ENCODE assay signal across 8 mouse cellular contexts in genomic region chr17:56124377-56125275, GRCm38 (mm10). TPM values are rescaled to one million over a fixed set of nuclear protein-coding genes. Genes with fewer than 3 reads are reported as not detected.
A peak's percentile ranks its signal among the peaks of the same experiment; 100 is the strongest.
DNase-seq lines count a peak whose midpoint lies in the region; ATAC-seq lines count a peak whose summit lies in the region.

No protein-coding gene starts in this region.

- no peaks in the 10 kb centered on the region for H3K36me3 ChIP-seq in embryonic facial prominence, embryonic 14.5 days (ENCODE audit: control insufficient read depth, insufficient read depth, low read length)
- no peaks in the 10 kb centered on the region; the same call in 1 of the 2 replicates for H3K36me3 ChIP-seq in hindbrain, embryonic 11.5 days (ENCODE audit: control insufficient read depth, insufficient read depth, low read length)
- H3K36me3 ChIP-seq in neural tube, embryonic 11.5 days (ENCODE audit: control insufficient read depth, insufficient read depth, low read length), result no peaks in the 10 kb centered on the region; the same call in none of the 2 replicates

- peaks cover 7% of the 10 kb centered on the region; the same call in 1 of the 2 replicates for H3K4me1 ChIP-seq in embryonic facial prominence, embryonic 14.5 days (ENCODE audit: control insufficient read depth, insufficient read depth, low read length)
- H3K4me1 ChIP-seq in hindbrain, embryonic 11.5 days (replicated peaks; ENCODE audit: control insufficient read depth, insufficient read depth, low read length), result no peaks in the 10 kb centered on the region
- H3K4me1 ChIP-seq in neural tube, embryonic 11.5 days (ENCODE audit: control insufficient read depth, insufficient read depth, low read length), result 0 out of 2 replicates have a peak, but pooled peaks cover 2% of the 10 kb centered on the region

- intact Hi-C loops in left cerebral cortex, postnatal 10 days (cut with DNase I), result no loop called here

- H3K4me3 ChIP-seq in embryonic facial prominence, embryonic 14.5 days (ENCODE audit: low read depth, low read length), result peak overlapping the region; percentile 37
- peak overlapping the region; percentile 27 for H3K4me3 ChIP-seq in hindbrain, embryonic 11.5 days (ENCODE audit: low read depth, low read length)
- peak overlapping the region; percentile 31 for H3K4me3 ChIP-seq in neural tube, embryonic 11.5 days (ENCODE audit: low read depth, low read length)

- WGBS in embryonic facial prominence, embryonic 14.5 days, result 12% methylated on average over 20 of the region's 59 CpGs
- 9% methylated on average over 50 of the region's 59 CpGs for WGBS in hindbrain, embryonic 11.5 days
- WGBS in neural tube, embryonic 11.5 days, result 9% methylated on average over 32 of the region's 59 CpGs

- DNase-seq in left cerebral cortex, adult 18-20 months (ENCODE audit: low spot score in 2 of 2), result peak; percentile 66 to 69
- no peak for DNase-seq in left cerebral cortex, postnatal 10 days (ENCODE audit: extremely low spot score in 1 of 2, low spot score in 2 of 2)
- DNase-seq in R1 (ENCODE audit: low read depth, low spot score) (peak; percentile 79), liver (peak; percentile 67)
- DNase-seq in embryonic facial prominence, embryonic 14.5 days (ENCODE audit: low spot score), result no peak
- peak; percentile 76 for DNase-seq in hindbrain, embryonic 11.5 days (ENCODE audit: low spot score)
- DNase-seq in neural tube, embryonic 11.5 days (ENCODE audit: low spot score), result peak; percentile 68
- no peak for DNase-seq in urinary bladder, adult 18-20 months (ENCODE audit: low spot score in 2 of 2)

- H3K4me2 ChIP-seq in embryonic facial prominence, embryonic 14.5 days (ENCODE audit: low read depth, low read length), result peak overlapping the region; percentile 68
- H3K4me2 ChIP-seq in hindbrain, embryonic 11.5 days (replicated peaks; ENCODE audit: low read depth, low read length), result peak overlapping the region; percentile 64
- H3K4me2 ChIP-seq in neural tube, embryonic 11.5 days (ENCODE audit: low read depth), result peak overlapping the region; percentile 54

- H3K9ac ChIP-seq in embryonic facial prominence, embryonic 14.5 days (ENCODE audit: low read depth, low read length), result peak overlapping the region; percentile 57
- H3K9ac ChIP-seq in hindbrain, embryonic 11.5 days (ENCODE audit: low read depth, low read length), result peak overlapping the region; percentile 40; the same call in 1 of the 2 replicates
- H3K9ac ChIP-seq in neural tube, embryonic 11.5 days (ENCODE audit: low read length), result peak overlapping the region; percentile 39

- H3K27me3 ChIP-seq in embryonic facial prominence, embryonic 14.5 days (replicated peaks; ENCODE audit: control insufficient read depth, insufficient read depth, low read length), result peaks cover 56% of the 10 kb centered on the region
- H3K27me3 ChIP-seq in hindbrain, embryonic 11.5 days (ENCODE audit: control insufficient read depth, insufficient read depth, low read length), result peaks cover 58% of the 10 kb centered on the region
- H3K27me3 ChIP-seq in neural tube, embryonic 11.5 days (ENCODE audit: control insufficient read depth, insufficient read depth, low read length), result peaks cover 53% of the 10 kb centered on the region

- no peak for ATAC-seq in embryonic facial prominence, embryonic 14.5 days (ENCODE audit: low read depth)
- peak; percentile 23; the same call in 1 of the 2 replicates for ATAC-seq in hindbrain, embryonic 11.5 days (ENCODE audit: low FRiP score)
- peak; percentile 20; the same call in 1 of the 2 replicates for ATAC-seq in neural tube, embryonic 11.5 days (ENCODE audit: insufficient read depth, low FRiP score, low TSS enrichment)

- H3K9me3 ChIP-seq in embryonic facial prominence, embryonic 14.5 days (ENCODE audit: control insufficient read depth, low read length), result peaks cover 16% of the 10 kb centered on the region
- peaks cover 5% of the 10 kb centered on the region; the same call in 1 of the 2 replicates for H3K9me3 ChIP-seq in hindbrain, embryonic 11.5 days (ENCODE audit: control insufficient read depth, low read length)
- H3K9me3 ChIP-seq in neural tube, embryonic 11.5 days (ENCODE audit: control insufficient read depth, low read length), result peaks cover 10% of the 10 kb centered on the region

- H3K27ac ChIP-seq in embryonic facial prominence, embryonic 14.5 days (replicated peaks; ENCODE audit: low read depth, low read length), result no peak overlapping the region
- H3K27ac ChIP-seq in hindbrain, embryonic 11.5 days (ENCODE audit: low read depth, low read length), result no peak overlapping the region
- H3K27ac ChIP-seq in neural tube, embryonic 11.5 days (ENCODE audit: low read depth, low read length), result no peak overlapping the region

RNA-seq across cellular contexts. Expression of gene Lrg1, which starts 2.8 kb away (rescaled TPM):
- total RNA-seq in left cerebral cortex, adult 18-20 months (2021), result 1 to 10 TPM; 1.8 to 3.6 TPM
- total RNA-seq in left cerebral cortex, postnatal 10 days (2021), result under 1 TPM; 0.49 to 0.79 TPM
- 0.62 and 1.3 TPM in 2 replicates for polyA plus RNA-seq in embryonic facial prominence, embryonic 14.5 days (2014; fragmentation: Nextera tagmentation; extraction: Ambion mirVana)
- polyA plus RNA-seq in hindbrain, embryonic 11.5 days (2014; fragmentation: Nextera tagmentation; extraction: Ambion mirVana), result 0.21 TPM in 1 of 2 replicates, not detected in the other
- polyA plus RNA-seq in neural tube, embryonic 11.5 days (2014; fragmentation: Nextera tagmentation; extraction: Ambion mirVana), result not detected in 2 replicates

RNA-seq across cellular contexts. Expression of gene Plin5, which starts 7.2 kb away (rescaled TPM):
- total RNA-seq in left cerebral cortex, adult 18-20 months (2021), result under 1 TPM; 0.37 to 0.60 TPM
- 1 to 10 TPM in 1 of 2 experiments, under 1 TPM in 1; 0.75 to 1.2 TPM for total RNA-seq in left cerebral cortex, postnatal 10 days (2021)
- polyA plus RNA-seq in embryonic facial prominence, embryonic 14.5 days (2014; fragmentation: Nextera tagmentation; extraction: Ambion mirVana), result 0.54 and 0.57 TPM in 2 replicates
- 0.20 and 0.28 TPM in 2 replicates for polyA plus RNA-seq in hindbrain, embryonic 11.5 days (2014; fragmentation: Nextera tagmentation; extraction: Ambion mirVana)
- 0.16 and 0.23 TPM in 2 replicates for polyA plus RNA-seq in neural tube, embryonic 11.5 days (2014; fragmentation: Nextera tagmentation; extraction: Ambion mirVana)

RNA-seq across cellular contexts. Expression of gene Plin4, which starts 15.0 kb away (rescaled TPM):
- 1 to 10 TPM; 2.6 to 3.4 TPM for total RNA-seq in left cerebral cortex, adult 18-20 months (2021)
- total RNA-seq in left cerebral cortex, postnatal 10 days (2021), result 1 to 10 TPM in 1 of 2 experiments, under 1 TPM in 1; 0.14 to 1.4 TPM
- 0.08 and 0.33 TPM in 2 replicates for polyA plus RNA-seq in embryonic facial prominence, embryonic 14.5 days (2014; fragmentation: Nextera tagmentation; extraction: Ambion mirVana)
- polyA plus RNA-seq in hindbrain, embryonic 11.5 days (2014; fragmentation: Nextera tagmentation; extraction: Ambion mirVana), result 0.07 and 0.09 TPM in 2 replicates
- 0.13 TPM in 1 of 2 replicates, not detected in the other for polyA plus RNA-seq in neural tube, embryonic 11.5 days (2014; fragmentation: Nextera tagmentation; extraction: Ambion mirVana)

RNA-seq across cellular contexts. Expression of gene Sema6b, which starts 15.5 kb away (rescaled TPM):
- 100 to 1,000 TPM; 116 to 117 TPM for total RNA-seq in left cerebral cortex, adult 18-20 months (2021)
- total RNA-seq in left cerebral cortex, postnatal 10 days (2021), result 100 to 1,000 TPM; 119 to 123 TPM
- 4.3 and 5.4 TPM in 2 replicates for polyA plus RNA-seq in embryonic facial prominence, embryonic 14.5 days (2014; fragmentation: Nextera tagmentation; extraction: Ambion mirVana)
- 2.5 and 2.6 TPM in 2 replicates for polyA plus RNA-seq in hindbrain, embryonic 11.5 days (2014; fragmentation: Nextera tagmentation; extraction: Ambion mirVana)
- polyA plus RNA-seq in neural tube, embryonic 11.5 days (2014; fragmentation: Nextera tagmentation; extraction: Ambion mirVana), result 3.9 and 4.3 TPM in 2 replicates

RNA-seq across cellular contexts. Expression of gene Tnfaip8l1, which starts 37.7 kb away (rescaled TPM):
- 1 to 10 TPM; 6.8 to 7.9 TPM for total RNA-seq in left cerebral cortex, adult 18-20 months (2021)
- 10 to 100 TPM in 1 of 2 experiments, 1 to 10 TPM in 1; 9.3 to 11.1 TPM for total RNA-seq in left cerebral cortex, postnatal 10 days (2021)
- polyA plus RNA-seq in embryonic facial prominence, embryonic 14.5 days (2014; fragmentation: Nextera tagmentation; extraction: Ambion mirVana), result 10.2 and 12.3 TPM in 2 replicates
- 8.5 and 9.9 TPM in 2 replicates for polyA plus RNA-seq in hindbrain, embryonic 11.5 days (2014; fragmentation: Nextera tagmentation; extraction: Ambion mirVana)
- polyA plus RNA-seq in neural tube, embryonic 11.5 days (2014; fragmentation: Nextera tagmentation; extraction: Ambion mirVana), result 10.2 and 11.0 TPM in 2 replicates

Comparison
In these comparisons a context has a peak if more than half of its experiments do, and no peak if none do; other contexts are left out.
1. DNase-seq: peak in left cerebral cortex, adult 18-20 months (2 of 2), R1 (single experiment), hindbrain, embryonic 11.5 days (single experiment), liver (single experiment) and neural tube, embryonic 11.5 days (single experiment); none in left cerebral cortex, postnatal 10 days (0 of 2), embryonic facial prominence, embryonic 14.5 days (single experiment) and urinary bladder, adult 18-20 months (0 of 2).
2. Peak in every context shown above with its lines, with median percentiles within 50 percentile points of each other: H3K4me2 ChIP-seq, H3K4me3 ChIP-seq and H3K9ac ChIP-seq.